ENCODE assay signal across 8 mouse cellular contexts in the genomic region with DNA sequence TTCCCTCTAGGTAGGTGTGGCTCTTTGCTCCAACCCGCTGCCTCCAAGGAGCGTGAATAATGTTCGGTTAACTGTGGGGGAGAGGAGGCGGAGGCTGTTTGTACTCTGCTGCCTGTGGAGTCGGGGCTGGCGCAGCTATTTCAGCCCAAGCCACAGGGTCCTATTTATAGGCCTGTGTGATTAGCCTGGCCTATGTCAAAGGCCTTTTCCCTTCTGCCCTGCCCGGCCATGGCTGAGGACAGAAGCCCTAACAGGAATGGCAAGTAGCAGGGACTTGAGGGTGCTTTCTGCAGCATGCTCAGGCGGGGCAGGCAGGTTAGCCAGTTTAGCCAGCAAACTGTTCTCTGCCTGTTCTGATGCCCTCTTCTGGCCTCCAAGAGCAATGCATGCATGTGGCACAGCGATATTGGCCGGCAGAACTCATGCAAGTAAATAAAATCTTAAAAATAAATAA. TPM values are rescaled to one million over a fixed set of nuclear protein-coding genes. Genes with fewer than 3 reads are reported as not detected.
DNase-seq lines count a peak whose midpoint lies in the region; ATAC-seq and TF ChIP-seq lines count a peak whose summit lies in the region.
"Had no signal": no experiment of that assay in that cellular context is flagged by ENCODE, and none has a peak within 500 bp of the region (broad histone marks: within the 10 kb centered on the region; RNA-seq: fewer than 3 reads in every experiment).

No protein-coding gene starts in this region.

- H3K27me3 ChIP-seq in G1E (ENCODE audit: insufficient read depth, low read length), result peaks cover 30% of the 10 kb centered on the region
- peaks cover 6% of the 10 kb centered on the region; the same call in 1 of the 2 replicates for H3K27me3 ChIP-seq in forebrain, embryonic 12.5 days
- H3K27me3 ChIP-seq: liver, embryonic 15.5 days had no signal

- H3K9me3 ChIP-seq in G1E (replicated peaks), result no peaks in the 10 kb centered on the region
- no peaks in the 10 kb centered on the region for H3K9me3 ChIP-seq in forebrain, embryonic 12.5 days
- H3K9me3 ChIP-seq: liver, embryonic 15.5 days had no signal

- H3K4me2 ChIP-seq in forebrain, embryonic 12.5 days, result peak overlapping the region; percentile 31
- H3K4me2 ChIP-seq: liver, embryonic 15.5 days had no signal

- peak; percentile 47 for DNase-seq in G1E (ENCODE audit: low spot score)
- DNase-seq in brain, adult 2 months (ENCODE audit: low read depth, low spot score), result peak; percentile 86
- DNase-seq in heart, postnatal 36 days, result peak; percentile 66 to 70
- peak; percentile 36 for DNase-seq in layer of hippocampus, adult 9-10 months (ENCODE audit: low spot score)
- peak; percentile 79 for DNase-seq in lung, postnatal 36 days
- peak; percentile 66 for DNase-seq in right cerebral cortex, adult 2 months (ENCODE audit: low spot score in 2 of 2)

- WGBS in forebrain, embryonic 12.5 days, result 10% methylated on average over 10 of the region's 10 CpGs

- no peak overlapping the region for H3K9ac ChIP-seq in forebrain, embryonic 12.5 days
- H3K9ac ChIP-seq: liver, embryonic 15.5 days had no signal

- no peak overlapping the region for H3K27ac ChIP-seq in forebrain, embryonic 12.5 days
- H3K27ac ChIP-seq: liver, embryonic 15.5 days had no signal

- TF ChIP-seq CTCF in G1E (IDR thresholded peaks at IDR 0.05; ENCODE audit: low read depth, low read length), result peak; percentile 72

- intact Hi-C loops in heart, postnatal 36 days (cut with DNase I), result loop anchor here (1.0 to 10.0 kb wide), 2 partner anchors 56 to 226 kb away; no protein-coding TSS in a partner anchor

- H3K4me3 ChIP-seq in G1E (ENCODE audit: low read depth, low read length), result peak overlapping the region; percentile 34; the same call in 1 of the 2 replicates
- H3K4me3 ChIP-seq in forebrain, embryonic 12.5 days (replicated peaks), result no peak overlapping the region
- H3K4me3 ChIP-seq: liver, embryonic 15.5 days had no signal

- peaks cover 60% of the 10 kb centered on the region for H3K4me1 ChIP-seq in G1E (ENCODE audit: insufficient read depth, low read depth, low read length)
- H3K4me1 ChIP-seq in forebrain, embryonic 12.5 days, result peaks cover 6% of the 10 kb centered on the region

- no peaks in the 10 kb centered on the region for H3K36me3 ChIP-seq in G1E (replicated peaks)
- no peaks in the 10 kb centered on the region for H3K36me3 ChIP-seq in forebrain, embryonic 12.5 days (replicated peaks)
- H3K36me3 ChIP-seq: liver, embryonic 15.5 days had no signal

- ATAC-seq in G1E (ENCODE audit: extremely low read depth, insufficient number of reproducible peaks, low FRiP score, poor library complexity, severe bottlenecking), result peak; percentile 74
- peak; percentile 55; the same call in 1 of the 2 replicates for ATAC-seq in forebrain, embryonic 12.5 days (ENCODE audit: low FRiP score)

RNA-seq across cellular contexts. Expression of a gene that starts 14.4 kb away (rescaled TPM):
- 6.0 and 11.1 TPM in 2 replicates for total RNA-seq in G1E (2014; fragmentation: Nextera tagmentation)
- total RNA-seq in G1E (2017), result 22.3 and 24.5 TPM in 2 replicates
- 14.8 and 18.3 TPM in 2 replicates for polyA plus RNA-seq in G1E (2012)
- polyA plus RNA-seq in forebrain, embryonic 12.5 days (2016; fragmentation: Nextera tagmentation; extraction: Ambion mirVana), result 27.2 and 32.7 TPM in 2 replicates
- 100 to 1,000 TPM; 969 to 984 TPM for total RNA-seq in heart, postnatal 36 days (2021)

Comparison
In these comparisons a context has a peak if more than half of its experiments do, and no peak if none do; other contexts are left out.
1. DNase-seq: peak in every context shown above with its lines; median percentile 86 in brain, adult 2 months; 79 in lung, postnatal 36 days; 68 in heart, postnatal 36 days; 66 in right cerebral cortex, adult 2 months; 47 in G1E; 36 in layer of hippocampus, adult 9-10 months.
2. RNA of a gene that starts 14.4 kb away (total RNA-seq): 969 to 984 TPM in heart, postnatal 36 days; 6.0 to 24.5 TPM in G1E; every median in the first group is over 10 times any median in the second.